Mouse (Mus musculus) thymus, postnatal 4 days (tissue): ENCODE data around the gene Tead4.
A peak's percentile ranks its signal among the peaks of the same experiment; 100 is the strongest.
"Not testable (repeated sequence)": the region's sequence is repeated elsewhere in the genome, so short reads cannot be mapped to it uniquely, and the experiment has no call there.

ENCODE experiments used
- DNase-seq: peaks from one replicate; pipeline ENCODE4 v3.0.0; 2021

Gene Tead4

DNA sequence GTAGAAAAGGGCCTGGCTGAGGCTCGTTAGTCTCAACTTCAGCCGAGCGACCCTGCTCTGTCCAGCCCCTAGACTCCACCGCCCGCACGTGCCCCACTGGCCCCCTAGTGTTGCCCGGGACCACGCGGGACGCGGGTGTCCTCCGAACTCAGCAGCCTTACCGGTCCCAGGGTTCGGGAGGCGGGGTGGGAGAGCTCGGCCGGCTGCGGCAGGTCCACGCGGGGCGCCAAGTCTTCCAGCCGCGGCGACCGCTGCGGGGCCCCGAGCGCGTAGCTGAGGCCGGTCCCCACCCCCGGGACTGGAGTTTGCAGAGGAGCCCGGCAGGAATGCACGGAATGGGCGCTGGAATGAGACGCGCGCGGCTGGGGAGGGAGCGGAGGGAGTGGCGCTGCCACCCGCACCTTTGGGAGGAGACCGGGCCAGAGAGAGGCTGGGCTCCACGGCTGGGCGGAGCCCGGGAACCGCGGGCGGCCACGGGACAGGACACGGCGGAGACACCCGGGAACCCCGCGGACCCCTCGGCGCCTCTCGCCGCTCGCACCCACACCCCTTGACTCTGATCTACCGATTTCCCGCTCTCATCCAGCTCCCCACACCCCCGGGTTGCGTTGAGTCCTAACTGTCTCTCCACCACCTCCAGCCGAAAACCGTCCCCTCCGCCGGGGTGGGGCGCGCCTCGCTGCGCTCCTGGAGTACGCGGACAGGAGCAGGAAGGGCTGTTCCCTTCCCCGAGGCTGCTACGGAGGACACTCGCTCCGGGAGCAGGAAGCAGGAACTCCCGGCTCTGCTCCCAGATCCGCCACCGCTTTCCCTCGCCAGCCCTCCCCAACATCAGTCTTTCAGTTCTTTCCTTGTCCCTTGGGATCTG lies at the start of gene Tead4:
Gene Tead4 (minus strand): TSS at position 690 of the 868 bp plus-strand sequence.
- peak; percentile 19 for DNase-seq

GRCm38 (mm10) chr6:128349711-128350110 lies 49.1 kb upstream of the Tead4 start:
- DNase-seq, result no peak

- no peak for DNase-seq
Measured at GRCm38 (mm10) chr6:128346782-128347181, 46.2 kb upstream of the Tead4 start.

DNA sequence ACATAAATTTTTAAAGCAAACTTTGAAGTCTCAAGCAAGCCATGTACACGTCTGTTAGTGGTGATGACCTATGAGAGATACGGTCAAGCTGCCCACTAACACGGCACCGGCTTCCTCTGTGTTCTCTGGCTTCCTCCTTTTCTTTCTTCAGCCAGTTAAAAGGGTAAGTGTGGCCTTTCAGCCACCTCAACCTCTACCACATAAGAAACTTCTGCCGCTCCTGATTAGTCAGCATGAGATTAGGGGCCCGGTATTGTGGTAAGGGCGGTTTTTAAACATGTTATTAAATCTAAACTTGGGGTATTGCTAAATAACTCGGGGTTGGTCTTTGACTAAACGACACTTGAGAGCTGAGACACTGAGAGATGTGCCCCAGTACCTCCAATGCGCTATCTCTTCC lies 45.0 kb upstream of the Tead4 start:
- DNase-seq, result no peak

- no peak for DNase-seq
Measured at GRCm38 (mm10) chr6:128341956-128342723, 41.5 kb upstream of the Tead4 start.

GRCm38 (mm10) chr6:128338876-128339275 lies 38.3 kb upstream of the Tead4 start:
- DNase-seq, result no peak

GRCm38 (mm10) chr6:128337467-128337866 lies 36.8 kb upstream of the Tead4 start:
- no peak for DNase-seq

- DNase-seq, result peak; percentile 82
Measured at GRCm38 (mm10) chr6:128334397-128335124, 33.9 kb upstream of the Tead4 start.

DNA sequence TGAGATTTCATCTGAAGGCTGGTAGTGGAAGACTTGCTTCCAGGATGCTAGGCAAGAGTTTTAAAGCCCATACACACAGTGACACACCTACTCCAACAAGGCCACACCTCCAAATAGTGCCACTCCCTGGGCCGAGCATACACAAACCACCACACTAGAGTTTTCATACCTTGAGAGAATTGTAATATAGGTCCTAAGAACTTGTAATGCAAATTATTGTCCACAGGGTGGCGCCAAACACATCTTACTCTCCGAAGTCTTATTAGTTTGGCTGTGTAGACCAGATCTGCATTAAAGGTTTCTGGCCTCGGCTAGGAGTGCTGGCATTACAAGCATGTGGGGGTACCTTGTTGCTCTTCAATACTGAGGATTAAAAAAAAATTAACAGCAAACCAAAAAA lies 17.7 kb upstream of the Tead4 start:
- DNase-seq, result peak; percentile 57

- no peak for DNase-seq
Measured at GRCm38 (mm10) chr6:128315597-128315996, 15.0 kb upstream of the Tead4 start.

- DNase-seq, result no peak
Measured at GRCm38 (mm10) chr6:128314796-128315195, 14.2 kb upstream of the Tead4 start.

- DNase-seq, result peak; percentile 77
Measured at GRCm38 (mm10) chr6:128308311-128308710, 7.7 kb upstream of the Tead4 start.

- no peak for DNase-seq
Measured at GRCm38 (mm10) chr6:128304801-128305200, 4.2 kb upstream of the Tead4 start.

- not testable (repeated sequence) for DNase-seq
Measured at GRCm38 (mm10) chr6:128302640-128303039, 2.0 kb upstream of the Tead4 start.

- DNase-seq, result no peak
Measured at GRCm38 (mm10) chr6:128301891-128302290, 1.3 kb upstream of the Tead4 start.

DNA sequence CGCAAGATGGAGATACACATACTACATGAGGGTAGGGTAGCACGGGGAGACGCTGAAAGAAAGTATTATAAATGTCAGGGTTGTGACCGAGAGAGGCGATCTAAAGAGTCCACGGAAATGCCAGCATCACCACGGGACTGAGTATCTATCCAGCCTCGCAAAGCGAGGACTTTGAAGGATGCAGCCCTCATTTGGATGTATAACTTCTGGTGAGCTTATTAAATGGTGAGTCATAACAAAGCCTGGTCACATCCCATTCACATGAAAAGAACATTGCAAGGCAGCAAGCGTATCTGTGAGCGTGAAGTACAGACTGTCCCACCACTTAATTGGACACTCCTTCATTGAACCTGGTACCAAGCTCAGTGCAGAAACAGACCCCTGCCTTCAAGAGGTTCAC lies 835 bp upstream of the Tead4 start:
- no peak for DNase-seq

DNA sequence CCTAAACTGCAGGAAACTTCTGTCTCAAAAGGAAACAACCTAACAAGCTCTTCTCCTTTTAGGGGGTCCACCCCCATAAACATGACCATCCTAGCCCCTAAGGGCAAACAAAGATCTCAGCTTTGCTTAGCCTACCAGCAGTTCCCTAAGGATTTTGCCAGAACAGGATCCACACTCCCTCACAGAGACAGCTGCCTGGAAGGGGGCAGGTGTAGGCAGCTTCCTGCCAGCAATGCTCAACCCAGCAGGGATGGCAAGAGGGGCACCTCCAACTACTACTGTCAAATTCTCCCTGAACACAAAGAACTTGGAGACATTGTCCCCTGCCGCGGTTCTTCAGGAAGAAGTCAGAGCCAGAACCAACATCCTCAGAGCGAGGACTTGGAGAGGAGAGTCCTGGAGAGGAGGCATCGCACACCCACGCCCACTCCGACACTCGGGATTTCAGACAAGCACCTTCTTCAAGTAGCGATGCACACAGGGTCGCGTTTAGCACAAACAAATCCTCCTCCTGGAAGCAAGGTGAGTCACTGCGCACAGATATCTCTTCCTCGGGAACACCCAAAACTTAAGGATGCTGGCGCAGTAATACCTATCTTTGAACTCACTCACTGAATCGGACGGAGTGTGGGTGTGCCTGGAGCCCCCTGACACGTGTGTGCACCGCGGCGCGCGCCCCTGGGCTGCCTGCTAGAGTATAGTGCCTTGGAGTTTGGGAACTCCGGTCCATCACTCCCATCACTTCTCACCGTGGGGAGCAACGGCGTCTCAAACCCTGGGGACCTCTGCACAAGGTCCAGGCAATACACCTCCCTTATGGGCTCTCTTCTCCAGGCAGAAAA lies 1.1 kb downstream of the Tead4 start:
- no peak for DNase-seq

DNA sequence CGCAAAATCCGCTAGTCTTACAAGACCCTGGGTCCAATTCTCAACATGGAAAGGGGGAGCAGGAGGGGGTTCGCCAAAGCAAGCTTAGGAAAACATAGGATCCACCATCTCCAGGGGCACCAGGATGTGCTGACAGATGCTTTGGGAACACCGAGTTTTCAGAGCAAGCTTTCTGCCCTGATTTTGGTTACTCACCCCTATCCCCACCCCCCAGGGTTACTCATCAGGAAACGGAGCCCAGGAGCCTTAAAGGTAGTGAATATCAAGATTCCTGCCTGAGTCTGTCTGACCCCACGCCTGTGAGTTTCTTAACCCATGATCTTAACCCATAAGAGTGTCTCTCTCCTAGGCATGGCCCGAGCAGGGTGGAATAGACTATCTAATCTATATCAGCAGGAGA lies 2.4 kb downstream of the Tead4 start:
- no peak for DNase-seq

GRCm38 (mm10) chr6:128296750-128297393 lies 3.8 kb downstream of the Tead4 start:
- no peak for DNase-seq

DNA sequence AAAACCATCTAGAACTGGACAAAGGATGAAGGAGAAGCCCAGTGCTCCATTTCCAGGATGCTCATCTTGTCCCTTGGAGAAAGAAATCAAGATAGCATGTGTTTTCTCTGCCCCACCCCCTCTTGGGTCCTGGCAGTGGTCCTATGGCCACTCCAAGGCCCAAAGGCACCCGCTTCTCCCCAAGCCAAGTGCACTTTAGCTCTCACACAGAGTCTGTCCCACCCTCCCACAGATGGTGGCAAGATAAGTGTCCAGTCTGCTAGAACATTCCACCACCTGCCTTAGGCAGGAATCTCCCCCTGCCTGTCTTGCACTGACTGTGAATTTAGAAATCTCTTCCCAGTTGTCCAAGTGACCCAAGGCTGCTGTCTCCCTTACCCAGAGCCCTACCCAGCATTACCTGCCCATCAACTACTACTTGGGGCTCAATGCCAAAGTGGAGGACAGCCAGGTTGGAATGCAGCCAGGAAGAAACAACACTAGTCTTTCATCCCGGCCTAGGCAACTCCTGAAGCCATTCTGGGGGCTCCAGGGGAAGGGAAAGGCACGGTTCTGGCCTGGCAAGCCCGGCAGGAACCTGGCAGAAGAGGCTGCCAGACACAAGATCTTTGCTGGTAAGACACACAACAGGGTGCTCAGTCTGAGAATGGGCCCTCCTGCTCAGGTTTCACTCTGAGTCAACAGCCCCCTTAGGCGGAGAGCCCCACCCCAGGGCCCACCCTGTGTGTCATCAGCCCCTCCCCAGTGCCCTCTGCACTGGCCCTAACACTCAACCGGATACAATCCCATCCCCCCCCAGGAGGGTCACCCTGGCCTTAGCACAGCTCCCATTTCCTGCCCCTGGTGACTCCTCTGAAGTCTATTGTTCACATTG lies 4.5 kb downstream of the Tead4 start:
- DNase-seq, result no peak

GRCm38 (mm10) chr6:128291284-128291683 lies 9.3 kb downstream of the Tead4 start:
- DNase-seq, result no peak
